Mouse (Mus musculus) megakaryocyte, embryonic 14.5 days (primary cell): Measurements from ENCODE around the gene Spsb4. TPM values are rescaled to one million over a fixed set of nuclear protein-coding genes. Genes with fewer than 3 reads are reported as not detected.
A peak's percentile ranks its signal among the peaks of the same experiment; 100 is the strongest.

Source experiments
- H3K27me3 ChIP-seq: replicated peaks from 2 replicates; pipeline ENCODE3; 2012; ENCODE audit warnings: inconsistent platforms
- H3K36me3 ChIP-seq: replicated peaks from 2 replicates; pipeline ENCODE3; 2012; ENCODE audit warnings: low read length, inconsistent platforms, mixed read lengths
- H3K4me1 ChIP-seq: 2 replicates; pipeline ENCODE4 v1.6.1; 2012; ENCODE audit warnings: inconsistent platforms
- H3K4me3 ChIP-seq: replicated peaks from 2 replicates; pipeline ENCODE3; 2012; ENCODE audit warnings: moderate library complexity, mild to moderate bottlenecking, inconsistent platforms
- H3K9me3 ChIP-seq: 2 replicates; pipeline ENCODE4 v1.6.1; 2012; ENCODE audit warnings: inconsistent platforms
- FLI1 ChIP-seq: IDR thresholded peaks from 2 replicates; pipeline ENCODE4 v1.6.1; 2012; ENCODE audit warnings: low read length, inconsistent platforms, mixed read lengths
- GATA1 ChIP-seq: IDR thresholded peaks from 3 replicates; pipeline ENCODE4 v1.6.1; 2012; ENCODE audit warnings: mixed read lengths, low read length, inconsistent platforms, borderline replicate concordance
- polyA plus RNA-seq: library from polyadenylated mRNA; stranded (reverse); fragments of >175 nt; gene quantifications from 2 replicates; pipeline ENCODE4 v1.2.3, GENCODE M21; 2012; ENCODE audit warnings: low replicate concordance; ENCODE audit not compliant: insufficient read depth

Gene Spsb4
- polyA plus RNA-seq, 1 experiment = not detected

- Histone ChIP-seq H3K9me3 (peaks cover 20% of the 10 kb centered on the region; the same call in 1 of the 2 replicates), H3K36me3 (no peaks in the 10 kb centered on the region), H3K4me3 (peak overlapping the region; percentile 89), H3K4me1 (peaks cover 26% of the 10 kb centered on the region), H3K27me3 (peaks cover 83% of the 10 kb centered on the region)
- TF ChIP-seq FLI1 (no peak), GATA1 (no peak)
These were observed 617 bp downstream of the Spsb4 start for GRCm38 (mm10) chr9:97017811-97018641.

- Histone ChIP-seq H3K9me3 (peaks cover 18% of the 10 kb centered on the region; the same call in 1 of the 2 replicates), H3K36me3 (no peaks in the 10 kb centered on the region), H3K27me3 (peaks cover 84% of the 10 kb centered on the region), H3K4me3 (peak overlapping the region; percentile 89), H3K4me1 (peaks cover 26% of the 10 kb centered on the region)
- TF ChIP-seq FLI1 = no peak
- TF ChIP-seq GATA1 = no peak
These were observed 1.4 kb downstream of the Spsb4 start for GRCm38 (mm10) chr9:97017121-97017810.

- TF ChIP-seq GATA1 (no peak), FLI1 (no peak)
These were observed 2.9 kb downstream of the Spsb4 start for GRCm38 (mm10) chr9:97015751-97016150.

GRCm38 (mm10) chr9:97013698-97014097 lies 4.9 kb downstream of the Spsb4 start:
- Histone ChIP-seq H3K9me3 (peaks cover 16% of the 10 kb centered on the region), H3K27me3 (peaks cover 66% of the 10 kb centered on the region), H3K4me1 (peaks cover 19% of the 10 kb centered on the region), H3K4me3 (no peak overlapping the region), H3K36me3 (no peaks in the 10 kb centered on the region)
- TF ChIP-seq GATA1 (no peak), FLI1 (no peak)

More at GRCm38 (mm10) chr9:97015751-97016150, 2.9 kb downstream of the Spsb4 start:
- Histone ChIP-seq H3K9me3 (peaks cover 18% of the 10 kb centered on the region; the same call in 1 of the 2 replicates), H3K4me1 (peaks cover 26% of the 10 kb centered on the region), H3K27me3 (peaks cover 84% of the 10 kb centered on the region), H3K4me3 (no peak overlapping the region), H3K36me3 (no peaks in the 10 kb centered on the region)

- TF ChIP-seq GATA1 (no peak), FLI1 (no peak)
- H3K36me3 ChIP-seq = no peaks in the 10 kb centered on the region
- peaks cover 19% of the 10 kb centered on the region for H3K9me3 ChIP-seq
- no peak overlapping the region for H3K4me3 ChIP-seq
- peaks cover 61% of the 10 kb centered on the region for H3K27me3 ChIP-seq
- peaks cover 13% of the 10 kb centered on the region for H3K4me1 ChIP-seq
These were observed 5.5 kb downstream of the Spsb4 start for GRCm38 (mm10) chr9:97013153-97013552.

GRCm38 (mm10) chr9:97011454-97012195 lies 7.0 kb downstream of the Spsb4 start:
- Histone ChIP-seq H3K27me3 (peaks cover 45% of the 10 kb centered on the region), H3K9me3 (peaks cover 20% of the 10 kb centered on the region), H3K36me3 (no peaks in the 10 kb centered on the region), H3K4me1 (no peaks in the 10 kb centered on the region), H3K4me3 (no peak overlapping the region)
- TF ChIP-seq FLI1 (no peak), GATA1 (no peak)

- Histone ChIP-seq H3K4me3 (no peak overlapping the region), H3K27me3 (peaks cover 35% of the 10 kb centered on the region), H3K4me1 (no peaks in the 10 kb centered on the region), H3K36me3 (no peaks in the 10 kb centered on the region), H3K9me3 (peaks cover 20% of the 10 kb centered on the region)
- TF ChIP-seq FLI1 (no peak), GATA1 (no peak)
These were observed 8.2 kb downstream of the Spsb4 start for GRCm38 (mm10) chr9:97010447-97010846.

- no peak for TF ChIP-seq FLI1
- no peak for TF ChIP-seq GATA1
- H3K4me1 ChIP-seq = no peaks in the 10 kb centered on the region
- peaks cover 18% of the 10 kb centered on the region for H3K9me3 ChIP-seq
These were observed 13.9 kb downstream of the Spsb4 start for GRCm38 (mm10) chr9:97004726-97005125.

GRCm38 (mm10) chr9:97003173-97003572 lies 15.5 kb downstream of the Spsb4 start:
- no peak overlapping the region for H3K4me3 ChIP-seq
- H3K27me3 ChIP-seq = no peaks in the 10 kb centered on the region
- TF ChIP-seq GATA1 = no peak

More at GRCm38 (mm10) chr9:97004726-97005125, 13.9 kb downstream of the Spsb4 start:
- Histone ChIP-seq H3K27me3 (no peaks in the 10 kb centered on the region), H3K4me3 (no peak overlapping the region), H3K36me3 (no peaks in the 10 kb centered on the region)

More at GRCm38 (mm10) chr9:97003173-97003572, 15.5 kb downstream of the Spsb4 start:
- Histone ChIP-seq H3K36me3 (no peaks in the 10 kb centered on the region), H3K4me1 (no peaks in the 10 kb centered on the region), H3K9me3 (peaks cover 11% of the 10 kb centered on the region)
